Mouse (Mus musculus) small intestine, adult 2 months (tissue): ENCODE results near the gene Ndufv3.

Experiments used
- CTCF ChIP-seq: fragments of 200-500 bp; IDR thresholded peaks from 2 replicates; pipeline ENCODE4 v1.5.1; 2012; ENCODE audit warnings: low read depth, mild to moderate bottlenecking, control low read depth, inconsistent platforms, low read length, moderate library complexity, mixed read lengths; ENCODE audit not compliant: insufficient replicate concordance, insufficient read length; ENCODE audit errors: extremely low read depth
- POLR2A ChIP-seq: fragments of 200-500 bp; IDR thresholded peaks from 2 replicates; pipeline ENCODE4 v1.6.1; 2012; ENCODE audit warnings: low read depth, mild to moderate bottlenecking, control low read depth, inconsistent platforms, low read length, moderate library complexity

DNA sequence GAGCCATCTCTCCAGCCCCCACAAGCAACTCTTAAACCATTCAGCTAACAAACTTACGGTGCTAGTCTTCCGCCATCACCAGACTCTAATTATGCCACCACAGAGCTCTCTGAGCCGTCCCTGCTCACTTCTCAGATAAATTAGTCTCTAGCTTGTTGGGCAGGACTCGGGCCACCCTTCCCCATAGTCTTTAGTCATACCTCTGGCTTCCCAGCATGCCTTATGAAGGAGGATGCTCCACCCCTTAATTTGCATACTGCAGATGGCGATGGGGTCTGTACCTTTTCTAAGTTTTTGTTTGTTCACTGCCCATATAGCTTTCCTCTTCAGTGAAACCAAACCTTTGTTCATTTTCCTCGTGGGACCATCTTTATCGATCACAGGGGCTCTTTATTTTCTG is 41.3 kb upstream of the Ndufv3 start:
- TF ChIP-seq CTCF (no peak), POLR2A (no peak)
